Mouse (Mus musculus) CH12.LX (cell line): ENCODE measurements around the gene Gse1.

Experiments
- CTCF ChIP-seq, 2 experiments: IDR thresholded peaks in 1 of 2; conservative IDR thresholded peaks in 1 of 2; 2 replicates each; pipeline ENCODE4 v1.5.1; 2011 to 2012; ENCODE audit warnings: low read depth in 2 of 2, low read length in 2 of 2, improper control_type of control experiment in 1 of 2, inconsistent platforms in 1 of 2, mild to moderate bottlenecking in 1 of 2, moderate library complexity in 1 of 2
- EP300 ChIP-seq: IDR thresholded peaks from 2 replicates; pipeline ENCODE4 v1.6.1; 2011; ENCODE audit warnings: low read length, improper control_type of control experiment
- GABPA ChIP-seq: IDR thresholded peaks from 2 replicates; pipeline ENCODE4 v1.6.1; 2012; ENCODE audit warnings: low read depth, low read length, improper control_type of control experiment, inconsistent platforms; ENCODE audit not compliant: insufficient replicate concordance
- HCFC1 ChIP-seq: IDR thresholded peaks from 2 replicates; pipeline ENCODE4 v1.6.1; 2012; ENCODE audit warnings: low read depth, mild to moderate bottlenecking, inconsistent platforms, low read length, improper control_type of control experiment
- MAX ChIP-seq: IDR thresholded peaks from 2 replicates; pipeline ENCODE4 v1.6.1; 2011; ENCODE audit warnings: low read length, improper control_type of control experiment
- POLR2A ChIP-seq: IDR thresholded peaks from 2 replicates; pipeline ENCODE4 v1.6.1; 2011; ENCODE audit warnings: low read depth, mild to moderate bottlenecking, improper control_type of control experiment, low read length
- POLR2AphosphoS2 ChIP-seq: IDR thresholded peaks from 2 replicates; pipeline ENCODE4 v1.6.1; 2011; ENCODE audit warnings: low read depth, low read length, improper control_type of control experiment
- RAD21 ChIP-seq: IDR thresholded peaks from 2 replicates; pipeline ENCODE4 v1.6.1; 2011; ENCODE audit warnings: low read depth, mild to moderate bottlenecking, low read length, improper control_type of control experiment, moderate library complexity
- RCOR1 ChIP-seq: conservative IDR thresholded peaks from 2 replicates; pipeline ENCODE4 v1.6.1; 2012; ENCODE audit warnings: low read depth, mild to moderate bottlenecking, inconsistent platforms, low read length, improper control_type of control experiment
- TBP ChIP-seq: conservative IDR thresholded peaks from 2 replicates; pipeline ENCODE4 v1.6.1; 2011; ENCODE audit warnings: low read depth, low read length, improper control_type of control experiment
- ZC3H11A ChIP-seq: IDR thresholded peaks from 2 replicates; pipeline ENCODE4 v1.6.1; 2012; ENCODE audit warnings: low read depth, mild to moderate bottlenecking, inconsistent platforms, low read length, improper control_type of control experiment
- ZMIZ1 ChIP-seq: IDR thresholded peaks from 2 replicates; pipeline ENCODE4 v1.6.1; 2012; ENCODE audit warnings: low read depth, mild to moderate bottlenecking, inconsistent platforms, low read length, improper control_type of control experiment
- ZNF384 ChIP-seq: IDR thresholded peaks from 2 replicates; pipeline ENCODE4 v1.6.1; 2012; ENCODE audit warnings: low read depth, low read length, improper control_type of control experiment, inconsistent platforms

DNA sequence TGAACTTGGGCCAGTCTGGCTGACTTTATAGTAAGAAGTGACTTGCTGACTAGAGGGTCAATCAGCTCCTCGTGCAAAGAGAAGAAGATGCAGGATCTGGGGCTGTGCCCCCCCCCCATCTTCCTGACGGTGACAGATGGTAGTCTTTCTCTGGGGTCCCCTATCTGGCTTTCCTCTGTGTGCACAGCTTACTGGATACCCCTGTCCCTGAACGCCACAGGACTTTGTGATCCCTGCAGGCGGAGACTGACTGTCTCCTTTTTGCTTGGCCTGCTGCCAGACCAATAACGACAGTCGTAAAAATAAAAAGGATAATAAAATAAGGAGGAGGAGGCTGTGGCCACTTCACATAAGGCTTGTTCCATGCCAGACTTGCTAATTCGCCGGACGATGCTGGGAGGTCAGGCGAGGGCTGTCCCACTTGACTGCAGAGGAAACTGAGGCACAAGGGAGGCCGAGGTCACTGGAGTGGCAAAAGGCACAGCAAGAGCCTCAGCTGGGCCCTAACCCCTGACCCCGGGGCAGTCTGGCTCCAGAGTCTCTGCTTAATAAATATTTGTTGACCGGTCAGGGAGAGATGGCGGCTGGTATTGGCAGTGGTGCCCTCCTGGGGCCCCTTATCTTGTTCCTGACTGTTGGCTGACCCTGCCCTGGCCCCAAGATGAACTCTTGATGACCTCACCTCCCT, 264.1 kb downstream of the Gse1 start:
- TF ChIP-seq POLR2AphosphoS2: no peak
- TF ChIP-seq CTCF (conservative IDR thresholded peaks at IDR 0.05 in 1 of 2, IDR thresholded peaks at IDR 0.05 in 1 of 2; ENCODE audit: low read depth in 2 of 2, low read length in 2 of 2): no peak
- no peak for TF ChIP-seq EP300
- no peak for TF ChIP-seq POLR2A
- TF ChIP-seq MAX: no peak
- TF ChIP-seq ZMIZ1: no peak
- no peak for TF ChIP-seq ZNF384
- no peak for TF ChIP-seq GABPA
- TF ChIP-seq TBP: no peak
- TF ChIP-seq ZC3H11A: no peak
- TF ChIP-seq RCOR1: no peak
- TF ChIP-seq HCFC1: no peak
- TF ChIP-seq RAD21: no peak
